ENCODE assay signal across 17 mouse cellular contexts in the genomic region with DNA sequence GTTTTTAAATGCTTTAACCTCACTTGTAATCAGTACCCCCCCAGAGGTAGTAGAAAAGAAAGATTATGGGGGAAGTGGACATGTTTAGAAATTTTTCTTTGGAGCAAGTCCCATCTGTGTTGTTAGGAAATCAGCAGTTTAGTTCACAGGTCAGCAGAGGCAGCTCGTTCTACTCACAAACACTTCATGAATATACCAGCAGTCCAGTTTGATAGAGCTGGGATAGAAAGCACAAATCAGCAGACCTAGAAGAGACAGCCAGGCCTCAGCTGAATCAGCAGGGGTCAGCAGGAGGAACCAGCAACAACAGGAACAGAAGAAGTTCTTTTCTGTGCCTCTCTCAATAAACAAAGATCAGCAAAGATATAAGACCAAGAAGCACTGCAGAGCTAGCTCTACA.
"Had no signal": no experiment of that assay in that cellular context is flagged by ENCODE, and none has a peak within 500 bp of the region (broad histone marks: within the 10 kb centered on the region; RNA-seq: fewer than 3 reads in every experiment).

No protein-coding gene starts in this region.

- H3K4me2 ChIP-seq: kidney, embryonic 15.5 days; liver, embryonic 13.5 days; midbrain, embryonic 12.5 days; midbrain, embryonic 15.5 days; neural tube, embryonic 12.5 days; neural tube, embryonic 15.5 days; stomach, embryonic 15.5 days had no signal

- ATAC-seq: intestine, postnatal 0 days; midbrain, embryonic 15.5 days had no signal

- H3K9me3 ChIP-seq: kidney, embryonic 15.5 days; liver, embryonic 13.5 days; midbrain, embryonic 12.5 days; midbrain, embryonic 15.5 days; neural tube, embryonic 12.5 days; neural tube, embryonic 15.5 days; stomach, embryonic 15.5 days had no signal

- H3K4me1 ChIP-seq: kidney, embryonic 15.5 days; liver, embryonic 13.5 days; midbrain, embryonic 12.5 days; midbrain, embryonic 15.5 days; neural tube, embryonic 12.5 days; neural tube, embryonic 15.5 days; stomach, embryonic 15.5 days had no signal

- H3K27ac ChIP-seq: kidney, embryonic 15.5 days; left cerebral cortex, adult 2 months; liver, embryonic 13.5 days; macrophage; midbrain, embryonic 12.5 days; midbrain, embryonic 15.5 days; neural tube, embryonic 12.5 days; neural tube, embryonic 15.5 days; stomach, embryonic 15.5 days had no signal

- H3K9ac ChIP-seq: kidney, embryonic 15.5 days; liver, embryonic 13.5 days; midbrain, embryonic 12.5 days; midbrain, embryonic 15.5 days; neural tube, embryonic 12.5 days; neural tube, embryonic 15.5 days; stomach, embryonic 15.5 days had no signal

- H3K4me3 ChIP-seq: kidney, embryonic 15.5 days; left cerebral cortex, adult 2 months; liver, embryonic 13.5 days; midbrain, embryonic 12.5 days; midbrain, embryonic 15.5 days; neural tube, embryonic 12.5 days; neural tube, embryonic 15.5 days; stomach, embryonic 15.5 days had no signal

- H3K27me3 ChIP-seq: kidney, embryonic 15.5 days; liver, embryonic 13.5 days; midbrain, embryonic 12.5 days; midbrain, embryonic 15.5 days; neural tube, embryonic 12.5 days; neural tube, embryonic 15.5 days; stomach, embryonic 15.5 days had no signal

- DNase-seq: kidney, adult 2 months; kidney, postnatal 10 days; kidney, postnatal 36 days; layer of hippocampus, postnatal 36 days; liver, embryonic 13.5 days; right cerebral cortex, postnatal 25 days; spleen, adult 18-20 months; thymus, postnatal 25 days had no signal

- H3K36me3 ChIP-seq: kidney, embryonic 15.5 days; liver, embryonic 13.5 days; midbrain, embryonic 12.5 days; midbrain, embryonic 15.5 days; neural tube, embryonic 12.5 days; neural tube, embryonic 15.5 days; stomach, embryonic 15.5 days had no signal
